23 mouse cellular contexts compared by ENCODE assay signal in the genomic region with DNA sequence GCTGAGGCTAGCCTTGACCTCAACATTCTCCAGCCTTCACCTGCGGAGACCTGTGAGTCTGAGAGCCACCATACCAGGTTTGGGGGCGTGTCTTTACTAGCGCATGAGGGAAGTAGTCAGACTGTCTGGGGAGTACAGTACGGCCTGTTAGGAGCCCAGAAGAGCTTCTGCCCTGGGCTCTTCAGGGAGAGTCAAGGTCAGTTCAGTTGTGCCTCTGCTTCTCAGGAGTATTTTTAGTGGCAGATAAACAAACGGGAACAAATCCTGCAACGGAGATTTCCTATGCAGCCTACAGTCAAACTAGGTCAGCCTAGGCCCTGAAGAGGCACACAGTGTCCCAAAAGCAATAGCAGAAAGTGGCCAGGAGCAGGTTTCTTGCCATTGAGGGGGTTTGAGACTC. TPM values are rescaled to one million over a fixed set of nuclear protein-coding genes. Genes with fewer than 3 reads are reported as not detected.
DNase-seq lines count a peak whose midpoint lies in the region; ATAC-seq and TF ChIP-seq lines count a peak whose summit lies in the region.
"Had no signal": no experiment of that assay in that cellular context is flagged by ENCODE, and none has a peak within 500 bp of the region (broad histone marks: within the 10 kb centered on the region; RNA-seq: fewer than 3 reads in every experiment).

No protein-coding gene starts in this region.

- TF ChIP-seq EP300 in heart, adult 2 months (IDR thresholded peaks at IDR 0.05; ENCODE audit: insufficient read depth, low read depth, low read length), result peak; percentile 69

- H3K4me1 ChIP-seq in heart, adult 2 months (ENCODE audit: control insufficient read depth, insufficient read depth, low read length), result peaks cover 10% of the 10 kb centered on the region
- peaks cover 12% of the 10 kb centered on the region for H3K4me1 ChIP-seq in heart, embryonic 12.5 days (replicated peaks)
- no peaks in the 10 kb centered on the region for H3K4me1 ChIP-seq in forebrain, embryonic 10.5 days
- no peaks in the 10 kb centered on the region for H3K4me1 ChIP-seq in midbrain, embryonic 15.5 days
- H3K4me1 ChIP-seq in intestine, postnatal 0 days (replicated peaks; ENCODE audit: control insufficient read depth, insufficient read depth, low read length), result no peaks in the 10 kb centered on the region
- H3K4me1 ChIP-seq: forebrain, embryonic 15.5 days; hindbrain, embryonic 15.5 days had no signal

- no peak for ATAC-seq in heart, embryonic 12.5 days (ENCODE audit: insufficient number of reproducible peaks, low FRiP score)
- no peak for ATAC-seq in midbrain, embryonic 15.5 days (replicated peaks)
- ATAC-seq in intestine, postnatal 0 days, result no peak
- ATAC-seq: CD4-positive, CD25-positive, alpha-beta regulatory T cell, adult 4 months; forebrain, embryonic 15.5 days; midbrain, embryonic 16.5 days had no signal

- whole genome bisulfite sequencing in heart, adult 2 months, result 42% methylated on average over 6 of the region's 6 CpGs
- WGBS in heart, embryonic 12.5 days, result 53% methylated on average over 6 of the region's 6 CpGs
- WGBS in forebrain, embryonic 10.5 days, result 93% methylated on average over 6 of the region's 6 CpGs
- 87% methylated on average over 6 of the region's 6 CpGs for WGBS in midbrain, embryonic 15.5 days
- WGBS in intestine, postnatal 0 days, result 66% methylated on average over 6 of the region's 6 CpGs

- H3K27ac ChIP-seq in gastrocnemius, adult 2 months, result peak overlapping the region; percentile 24; the same call in 1 of the 2 replicates
- H3K27ac ChIP-seq in heart, adult 2 months, result peak overlapping the region; percentile 87
- H3K27ac ChIP-seq in heart, embryonic 12.5 days (ENCODE audit: poor library complexity, severe bottlenecking), result peak overlapping the region; percentile 69
- H3K27ac ChIP-seq in forebrain, embryonic 10.5 days, result no peak overlapping the region
- H3K27ac ChIP-seq in midbrain, embryonic 15.5 days, result no peak overlapping the region
- no peak overlapping the region for H3K27ac ChIP-seq in intestine, postnatal 0 days (ENCODE audit: low read depth, low read length)
- H3K27ac ChIP-seq: forebrain, embryonic 15.5 days; hindbrain, embryonic 15.5 days; macrophage; stomach, postnatal 0 days had no signal

- no peak overlapping the region for H3K4me3 ChIP-seq in gastrocnemius, adult 2 months
- no peak overlapping the region for H3K4me3 ChIP-seq in heart, adult 2 months
- no peak overlapping the region for H3K4me3 ChIP-seq in heart, embryonic 12.5 days
- no peak overlapping the region for H3K4me3 ChIP-seq in forebrain, embryonic 10.5 days
- no peak overlapping the region for H3K4me3 ChIP-seq in midbrain, embryonic 15.5 days
- no peak overlapping the region for H3K4me3 ChIP-seq in intestine, postnatal 0 days (ENCODE audit: low read depth, low read length)
- H3K4me3 ChIP-seq: forebrain, embryonic 15.5 days; hindbrain, embryonic 15.5 days; myocyte had no signal

- TF ChIP-seq CTCF in gastrocnemius, adult 2 months (IDR thresholded peaks at IDR 0.05), result no peak
- TF ChIP-seq CTCF in heart, adult 2 months (IDR thresholded peaks at IDR 0.05), result no peak
- TF ChIP-seq CTCF in intestine, postnatal 0 days (IDR thresholded peaks at IDR 0.05; ENCODE audit: low read depth), result no peak

- DNase-seq in gastrocnemius, adult 2 months, result no peak
- no peak for DNase-seq in gastrocnemius, postnatal 14 days
- peak in 1 of 2 experiments; percentile 38 for DNase-seq in heart, adult 2 months
- peak; percentile 29 to 66 for DNase-seq in heart, postnatal 10 days
- DNase-seq in forebrain, embryonic 10.5 days (ENCODE audit: extremely low spot score, low spot score), result no peak
- DNase-seq: cerebellum, adult 18-20 months; cerebellum, postnatal 25 days; gastrocnemius, postnatal 10 days; kidney, adult 9 months; kidney, postnatal 14 days; layer of hippocampus, postnatal 36 days; thymus, postnatal 25 days had no signal

- no peaks in the 10 kb centered on the region for H3K36me3 ChIP-seq in heart, adult 2 months (ENCODE audit: control insufficient read depth, insufficient read depth, low read length)
- no peaks in the 10 kb centered on the region for H3K36me3 ChIP-seq in heart, embryonic 12.5 days
- no peaks in the 10 kb centered on the region for H3K36me3 ChIP-seq in forebrain, embryonic 10.5 days (replicated peaks)
- no peaks in the 10 kb centered on the region for H3K36me3 ChIP-seq in midbrain, embryonic 15.5 days (replicated peaks)
- H3K36me3 ChIP-seq in intestine, postnatal 0 days (ENCODE audit: control insufficient read depth, insufficient read depth), result no peaks in the 10 kb centered on the region
- H3K36me3 ChIP-seq: forebrain, embryonic 15.5 days; hindbrain, embryonic 15.5 days had no signal

- H3K9me3 ChIP-seq in heart, embryonic 12.5 days (replicated peaks), result no peaks in the 10 kb centered on the region
- no peaks in the 10 kb centered on the region for H3K9me3 ChIP-seq in forebrain, embryonic 10.5 days
- no peaks in the 10 kb centered on the region for H3K9me3 ChIP-seq in midbrain, embryonic 15.5 days
- H3K9me3 ChIP-seq in intestine, postnatal 0 days (ENCODE audit: control insufficient read depth), result no peaks in the 10 kb centered on the region
- H3K9me3 ChIP-seq: forebrain, embryonic 15.5 days; hindbrain, embryonic 15.5 days had no signal

- TF ChIP-seq POLR2A in heart, adult 2 months (IDR thresholded peaks at IDR 0.05; ENCODE audit: insufficient read depth, low read depth, low read length), result no peak

- intact Hi-C loops in gastrocnemius, adult 2 months (cut with DNase I), result no loop called here
- intact Hi-C loops in gastrocnemius, postnatal 14 days (cut with DNase I; ENCODE audit: low total_unique reads), result no loop called here
- intact Hi-C loops in heart, adult 2 months (cut with DNase I), result no loop called here
- intact Hi-C loops in heart, postnatal 10 days (cut with DNase I), result no loop called here

- no peaks in the 10 kb centered on the region for H3K27me3 ChIP-seq in heart, adult 2 months (ENCODE audit: control insufficient read depth, insufficient read depth, low read length)
- no peaks in the 10 kb centered on the region for H3K27me3 ChIP-seq in heart, embryonic 12.5 days (replicated peaks)
- no peaks in the 10 kb centered on the region for H3K27me3 ChIP-seq in forebrain, embryonic 10.5 days (ENCODE audit: poor library complexity, severe bottlenecking)
- no peaks in the 10 kb centered on the region for H3K27me3 ChIP-seq in midbrain, embryonic 15.5 days (replicated peaks)
- no peaks in the 10 kb centered on the region for H3K27me3 ChIP-seq in intestine, postnatal 0 days (replicated peaks; ENCODE audit: control insufficient read depth, insufficient read depth, low read length)
- H3K27me3 ChIP-seq: forebrain, embryonic 15.5 days; hindbrain, embryonic 15.5 days had no signal

- H3K79me2 ChIP-seq in heart, adult 2 months (replicated peaks; ENCODE audit: control insufficient read depth, insufficient read depth, low read length), result no peaks in the 10 kb centered on the region

- no peak overlapping the region for H3K4me2 ChIP-seq in heart, embryonic 12.5 days
- no peak overlapping the region for H3K4me2 ChIP-seq in midbrain, embryonic 15.5 days
- no peak overlapping the region for H3K4me2 ChIP-seq in intestine, postnatal 0 days (replicated peaks; ENCODE audit: low read depth)
- H3K4me2 ChIP-seq: forebrain, embryonic 15.5 days; hindbrain, embryonic 15.5 days had no signal

- no peak overlapping the region for H3K9ac ChIP-seq in heart, adult 2 months (ENCODE audit: low read depth, low read length)
- no peak overlapping the region for H3K9ac ChIP-seq in heart, embryonic 12.5 days
- no peak overlapping the region for H3K9ac ChIP-seq in midbrain, embryonic 15.5 days
- H3K9ac ChIP-seq in intestine, postnatal 0 days (ENCODE audit: low read depth, low read length), result no peak overlapping the region
- H3K9ac ChIP-seq: forebrain, embryonic 15.5 days; hindbrain, embryonic 15.5 days had no signal

RNA-seq across cellular contexts. Expression of a gene that starts 38.1 kb away (rescaled TPM):
- 1 to 10 TPM; 1.2 to 1.6 TPM for total RNA-seq in gastrocnemius, adult 2 months (2021)
- 1 to 10 TPM; 2.2 to 2.6 TPM for total RNA-seq in gastrocnemius, postnatal 14 days (2021)
- 1 to 10 TPM; 7.2 to 7.4 TPM for total RNA-seq in heart, adult 2 months (2021)
- 3.0 and 4.7 TPM in 2 replicates for polyA plus RNA-seq in heart, adult 2 months (2012; rRNA removed)
- 2.6 and 3.1 TPM in 2 replicates for polyA plus RNA-seq in heart, embryonic 12.5 days (2016; fragmentation: Nextera tagmentation; extraction: Ambion mirVana)
- 1 to 10 TPM; 6.1 to 7.3 TPM for total RNA-seq in heart, postnatal 10 days (2021)
- polyA plus RNA-seq in forebrain, embryonic 10.5 days (2016; fragmentation: Nextera tagmentation; extraction: Ambion mirVana), result 1.5 and 2.7 TPM in 2 replicates
- 14.0 and 14.9 TPM in 2 replicates for polyA plus RNA-seq in midbrain, embryonic 15.5 days (2015; fragmentation: Nextera tagmentation; extraction: Ambion mirVana)
- 3.0 and 3.3 TPM in 2 replicates for polyA plus RNA-seq in intestine, postnatal 0 days (2015; fragmentation: Nextera tagmentation; extraction: Ambion mirVana)
- polyA plus RNA-seq: CD4-positive, CD25-positive, alpha-beta regulatory T cell, adult 4 months; macrophage; myocyte had no signal

RNA-seq across cellular contexts. Expression of a gene that starts 56.8 kb away (rescaled TPM):
- total RNA-seq in gastrocnemius, adult 2 months (2021), result 1 to 10 TPM; 1.0 to 1.3 TPM
- total RNA-seq in gastrocnemius, postnatal 14 days (2021), result 1 to 10 TPM; 2.6 to 3.5 TPM
- under 1 TPM; 0.32 to 0.39 TPM for total RNA-seq in heart, adult 2 months (2021)
- 0.79 and 0.88 TPM in 2 replicates for polyA plus RNA-seq in heart, adult 2 months (2012; rRNA removed)
- 3.8 TPM in 2 replicates for polyA plus RNA-seq in heart, embryonic 12.5 days (2016; fragmentation: Nextera tagmentation; extraction: Ambion mirVana)
- 1 to 10 TPM; 1.3 to 1.4 TPM for total RNA-seq in heart, postnatal 10 days (2021)
- polyA plus RNA-seq in forebrain, embryonic 10.5 days (2016; fragmentation: Nextera tagmentation; extraction: Ambion mirVana), result 0.89 and 1.1 TPM in 2 replicates
- polyA plus RNA-seq in midbrain, embryonic 15.5 days (2015; fragmentation: Nextera tagmentation; extraction: Ambion mirVana), result 5.0 and 5.1 TPM in 2 replicates
- polyA plus RNA-seq in intestine, postnatal 0 days (2015; fragmentation: Nextera tagmentation; extraction: Ambion mirVana), result 1.8 and 2.0 TPM in 2 replicates
- total RNA-seq: hematopoietic stem cell, adult 5-6 weeks had no signal
- polyA plus RNA-seq: CD4-positive, CD25-positive, alpha-beta regulatory T cell, adult 4 months; macrophage had no signal

Comparison
In these comparisons a context has a peak if more than half of its experiments do, and no peak if none do; other contexts are left out.
1. DNase-seq: peak in heart, postnatal 10 days (2 of 2); none in gastrocnemius, adult 2 months (single experiment), gastrocnemius, postnatal 14 days (single experiment) and forebrain, embryonic 10.5 days (single experiment).
2. H3K27ac ChIP-seq: peak in gastrocnemius, adult 2 months (single experiment), heart, adult 2 months (single experiment) and heart, embryonic 12.5 days (single experiment); none in forebrain, embryonic 10.5 days (single experiment), midbrain, embryonic 15.5 days (single experiment) and intestine, postnatal 0 days (single experiment).